Mouse (Mus musculus): ENCODE results near the gene Ttc30b. TPM values are rescaled to one million over a fixed set of nuclear protein-coding genes. Genes with fewer than 3 reads are reported as not detected.

Ttc30b gene
- 2.9 TPM for total RNA-seq (2023)

DNA sequence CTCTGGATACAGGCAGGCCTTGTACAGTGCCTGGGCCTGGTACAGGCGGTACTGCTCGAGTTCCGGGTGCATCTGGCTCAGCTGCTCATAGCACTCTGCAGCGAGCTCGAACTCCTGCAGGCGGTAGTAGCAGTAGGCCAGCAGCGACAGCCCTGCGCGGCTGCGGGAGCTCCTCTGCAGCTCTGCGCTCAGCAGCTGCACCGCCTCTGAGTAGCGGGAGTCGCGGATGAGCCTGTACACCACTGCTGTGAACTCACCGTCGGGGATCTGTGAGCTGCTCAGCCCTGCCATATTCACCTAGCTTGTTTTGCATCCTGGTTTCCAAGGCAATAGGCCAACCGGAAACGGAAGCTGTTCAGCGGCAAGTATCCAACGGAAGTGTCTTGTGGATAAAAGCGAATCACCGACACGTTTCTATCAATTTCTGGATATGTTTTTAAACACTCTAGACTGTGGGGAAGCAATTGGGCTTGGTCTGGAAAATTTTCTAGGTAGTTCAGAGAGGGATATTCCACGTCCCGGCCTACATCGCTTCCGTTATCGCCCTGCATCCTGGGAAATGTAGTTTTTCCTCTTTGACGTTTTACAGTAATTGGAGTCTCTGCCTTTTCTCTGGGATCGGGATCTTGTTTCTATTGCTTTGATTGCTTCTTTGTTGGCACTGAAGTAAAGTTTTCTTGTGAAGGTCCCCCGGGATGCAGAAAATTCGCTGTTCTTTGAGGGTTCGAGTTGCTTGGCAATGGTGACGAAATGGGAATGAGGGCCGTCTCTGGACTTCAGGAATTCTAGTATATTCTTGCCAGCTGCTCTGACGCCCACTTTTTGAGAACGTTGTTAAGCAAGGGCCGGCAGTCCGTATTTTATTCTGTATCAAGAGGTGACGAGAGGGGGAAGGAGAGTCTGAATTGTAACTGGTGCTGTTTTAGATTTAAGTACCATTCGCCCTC is at the start of gene Ttc30b:
Ttc30b (minus strand) TSS at position 469 of the 947 bp plus-strand sequence.

DNA sequence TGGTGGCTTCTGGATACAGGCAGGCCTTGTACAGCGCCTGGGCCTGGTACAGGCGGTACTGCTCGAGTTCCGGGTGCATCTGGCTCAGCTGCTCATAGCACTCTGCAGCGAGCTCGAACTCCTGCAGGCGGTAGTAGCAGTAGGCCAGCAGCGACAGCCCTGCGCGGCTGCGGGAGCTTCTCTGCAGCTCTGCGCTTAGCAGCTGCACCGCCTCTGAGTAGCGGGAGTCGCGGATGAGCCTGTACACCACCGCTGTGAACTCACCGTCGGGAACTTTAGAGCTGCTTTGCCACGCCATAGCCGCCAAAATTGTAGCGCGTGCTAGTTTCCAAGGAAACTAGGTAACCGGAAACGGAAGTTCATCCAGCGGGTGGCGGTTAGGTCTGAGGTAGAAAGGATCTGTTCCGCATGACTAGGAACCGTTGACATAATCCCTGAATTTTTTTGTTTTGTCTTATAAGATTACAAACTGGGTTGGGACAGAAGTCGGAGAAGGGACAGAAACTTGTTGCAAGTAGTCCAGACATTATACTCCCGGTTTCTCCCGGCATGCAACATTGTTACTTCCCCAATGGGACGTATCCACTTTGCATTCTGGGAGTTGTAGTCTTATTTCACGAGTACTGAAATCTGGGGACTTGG is 43.2 kb upstream of the Ttc30b start, which contains the start of gene Ttc30a1:
Ttc30a1 (minus strand) TSS at position 528 of the 642 bp plus-strand sequence.

DNA sequence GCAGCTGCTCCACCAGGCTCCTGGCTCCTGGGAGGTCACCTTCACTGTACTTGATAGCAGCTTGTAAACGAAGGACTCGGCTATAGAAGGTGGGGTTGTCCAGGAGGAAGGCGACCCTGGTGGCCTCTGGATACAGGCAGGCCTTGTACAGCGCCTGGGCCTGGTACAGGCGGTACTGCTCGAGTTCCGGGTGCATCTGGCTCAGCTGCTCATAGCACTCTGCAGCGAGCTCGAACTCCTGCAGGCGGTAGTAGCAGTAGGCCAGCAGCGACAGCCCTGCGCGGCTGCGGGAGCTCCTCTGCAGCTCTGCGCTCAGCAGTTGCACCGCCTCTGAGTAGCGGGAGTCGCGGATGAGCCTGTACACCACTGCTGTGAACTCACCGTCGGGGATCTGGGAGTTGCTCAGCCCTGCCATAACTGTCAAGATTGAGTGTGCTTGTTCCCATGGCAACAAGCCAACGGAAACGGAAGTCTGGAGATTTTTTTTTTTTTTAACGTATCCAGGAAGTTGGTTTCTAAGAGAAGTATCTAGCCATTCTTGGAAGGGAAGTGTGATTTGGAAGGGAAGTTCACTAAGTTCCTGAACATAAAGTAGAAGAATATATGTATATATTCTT is 39.5 kb upstream of the Ttc30b start, which contains the start of gene Ttc30a2:
Ttc30a2 (minus strand) TSS at position 419 of the 617 bp plus-strand sequence.

Other genes starting within 250 kb of the Ttc30b start
- 69.7 TPM for gene Nfe2l2, start 233.9 kb downstream of the Ttc30b start, total RNA-seq (2023)
- gene Agps, start 106.4 kb downstream of the Ttc30b start, total RNA-seq (2023), result 42.3 TPM
- gene Ttc30a2, start 39.6 kb upstream of the Ttc30b start, total RNA-seq (2023), result not detected
- gene Ttc30a1, start 43.4 kb upstream of the Ttc30b start, total RNA-seq (2023), result 1.3 TPM

Measured in CD8-positive naive resting alpha-beta T cell, adult 57 days (primary cell).